Comparison of ENCODE assay signal across 9 mouse cellular contexts in the genomic region with DNA sequence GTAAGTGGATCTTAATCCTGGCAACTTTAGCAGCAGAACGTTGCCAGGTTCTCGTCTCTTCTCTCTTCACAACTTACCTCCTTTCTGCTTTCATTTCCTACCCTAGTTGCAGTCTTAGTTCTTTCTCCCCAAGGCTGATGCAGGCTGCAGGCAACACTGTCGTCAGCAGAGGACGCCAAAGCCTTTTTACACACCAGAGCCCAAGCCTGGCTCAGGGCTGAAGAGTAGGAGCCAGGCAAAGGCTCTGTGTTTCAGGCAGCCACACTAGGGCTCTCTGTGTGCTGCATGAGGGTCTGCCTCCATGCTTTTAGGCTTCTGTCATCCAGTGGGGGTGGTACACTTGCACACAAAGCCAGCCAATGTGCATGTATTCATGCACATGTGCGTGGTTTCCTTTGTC. TPM values are rescaled to one million over a fixed set of nuclear protein-coding genes. Genes with fewer than 3 reads are reported as not detected.
A peak's percentile ranks its signal among the peaks of the same experiment; 100 is the strongest.
DNase-seq lines count a peak whose midpoint lies in the region; ATAC-seq and TF ChIP-seq lines count a peak whose summit lies in the region.
"Had no signal": no experiment of that assay in that cellular context is flagged by ENCODE, and none has a peak within 500 bp of the region (broad histone marks: within the 10 kb centered on the region; RNA-seq: fewer than 3 reads in every experiment).

No protein-coding gene starts in this region.

- H3K9me3 ChIP-seq in heart, embryonic 10.5 days = no peaks in the 10 kb centered on the region
- H3K9me3 ChIP-seq in heart, embryonic 12.5 days (replicated peaks) = 0 out of 2 replicates have a peak, but pooled peaks cover 2% of the 10 kb centered on the region
- H3K9me3 ChIP-seq in E14TG2a.4 (ENCODE audit: low read length) = peaks cover 23% of the 10 kb centered on the region
- H3K9me3 ChIP-seq in hindbrain, embryonic 11.5 days (ENCODE audit: control insufficient read depth, low read length) = no peaks in the 10 kb centered on the region

- peak; percentile 71 for TF ChIP-seq CTCF in E14TG2a.4 (conservative IDR thresholded peaks at IDR 0.05; ENCODE audit: low read length)

- no peak for DNase-seq in heart, embryonic 10.5 days (ENCODE audit: low spot score)
- DNase-seq in cerebellum, postnatal 10 days = peak; percentile 84 to 86
- peak; percentile 65 for DNase-seq in hindbrain, embryonic 11.5 days (ENCODE audit: low spot score)
- peak; percentile 62 for DNase-seq in lung, postnatal 10 days
- peak; percentile 70 for DNase-seq in right cerebral cortex, postnatal 25 days
- no peak for DNase-seq in thymus, postnatal 14 days

- no peak overlapping the region for H3K9ac ChIP-seq in heart, embryonic 12.5 days
- H3K9ac ChIP-seq in hindbrain, embryonic 11.5 days (ENCODE audit: low read depth, low read length) = no peak overlapping the region

- H3K27ac ChIP-seq in heart, embryonic 10.5 days = 0 out of 2 replicates have a peak overlapping the region, but pooled peaks have one; percentile 12
- no peak overlapping the region for H3K27ac ChIP-seq in heart, embryonic 12.5 days (ENCODE audit: poor library complexity, severe bottlenecking)
- H3K27ac ChIP-seq in hindbrain, embryonic 11.5 days (ENCODE audit: low read depth, low read length) = no peak overlapping the region

- no peak for ATAC-seq in heart, embryonic 12.5 days (ENCODE audit: insufficient number of reproducible peaks, low FRiP score)
- no peak for ATAC-seq in hindbrain, embryonic 11.5 days (ENCODE audit: low FRiP score)

- 20% methylated on average over 5 of the region's 5 CpGs for WGBS in heart, embryonic 10.5 days
- WGBS in heart, embryonic 12.5 days = 17% methylated on average over 5 of the region's 5 CpGs
- 27% methylated on average over 5 of the region's 5 CpGs for WGBS in hindbrain, embryonic 11.5 days

- no peak overlapping the region for H3K4me3 ChIP-seq in heart, embryonic 10.5 days
- H3K4me3 ChIP-seq in heart, embryonic 12.5 days = no peak overlapping the region
- no peak overlapping the region for H3K4me3 ChIP-seq in E14TG2a.4 (replicated peaks; ENCODE audit: low read length)
- H3K4me3 ChIP-seq in hindbrain, embryonic 11.5 days (ENCODE audit: low read depth, low read length) = no peak overlapping the region

- no peak overlapping the region for H3K4me2 ChIP-seq in heart, embryonic 12.5 days
- H3K4me2 ChIP-seq in hindbrain, embryonic 11.5 days (replicated peaks; ENCODE audit: low read depth, low read length) = no peak overlapping the region

- H3K27me3 ChIP-seq in heart, embryonic 10.5 days (ENCODE audit: insufficient read depth, poor library complexity, severe bottlenecking) = no peaks in the 10 kb centered on the region
- no peaks in the 10 kb centered on the region for H3K27me3 ChIP-seq in heart, embryonic 12.5 days (replicated peaks)
- H3K27me3 ChIP-seq in E14TG2a.4 (ENCODE audit: insufficient read depth, low read length) = peaks cover 19% of the 10 kb centered on the region
- H3K27me3 ChIP-seq in hindbrain, embryonic 11.5 days (ENCODE audit: control insufficient read depth, insufficient read depth, low read length) = no peaks in the 10 kb centered on the region

- peaks cover 33% of the 10 kb centered on the region for H3K4me1 ChIP-seq in heart, embryonic 10.5 days
- H3K4me1 ChIP-seq in heart, embryonic 12.5 days (replicated peaks) = peaks cover 45% of the 10 kb centered on the region
- no peaks in the 10 kb centered on the region; the same call in 1 of the 2 replicates for H3K4me1 ChIP-seq in E14TG2a.4 (replicated peaks; ENCODE audit: low read depth, low read length)
- no peaks in the 10 kb centered on the region for H3K4me1 ChIP-seq in hindbrain, embryonic 11.5 days (replicated peaks; ENCODE audit: control insufficient read depth, insufficient read depth, low read length)

- no peaks in the 10 kb centered on the region for H3K36me3 ChIP-seq in heart, embryonic 10.5 days
- H3K36me3 ChIP-seq in heart, embryonic 12.5 days = no peaks in the 10 kb centered on the region
- no peaks in the 10 kb centered on the region for H3K36me3 ChIP-seq in E14TG2a.4 (ENCODE audit: insufficient read depth, low read length)
- H3K36me3 ChIP-seq in hindbrain, embryonic 11.5 days (ENCODE audit: control insufficient read depth, insufficient read depth, low read length) = no peaks in the 10 kb centered on the region

RNA-seq across cellular contexts. Expression of gene Loxl1, which starts 17.3 kb away (rescaled TPM):
- polyA plus RNA-seq in heart, embryonic 10.5 days (2016; fragmentation: Nextera tagmentation; extraction: Ambion mirVana) = 35.7 and 36.1 TPM in 2 replicates
- 57.4 and 62.4 TPM in 2 replicates for polyA plus RNA-seq in heart, embryonic 12.5 days (2016; fragmentation: Nextera tagmentation; extraction: Ambion mirVana)
- 11.0 and 11.9 TPM in 2 replicates for polyA plus RNA-seq in hindbrain, embryonic 11.5 days (2014; fragmentation: Nextera tagmentation; extraction: Ambion mirVana)

RNA-seq across cellular contexts. Expression of gene Tbc1d21, which starts 40.0 kb away (rescaled TPM):
- not detected in 2 replicates for polyA plus RNA-seq in heart, embryonic 10.5 days (2016; fragmentation: Nextera tagmentation; extraction: Ambion mirVana)
- not detected in 2 replicates for polyA plus RNA-seq in heart, embryonic 12.5 days (2016; fragmentation: Nextera tagmentation; extraction: Ambion mirVana)
- polyA plus RNA-seq in hindbrain, embryonic 11.5 days (2014; fragmentation: Nextera tagmentation; extraction: Ambion mirVana) = not detected in 2 replicates
- polyA plus RNA-seq: heart, embryonic 14.5 days had no signal

Comparison
In these comparisons a context has a peak if more than half of its experiments do, and no peak if none do; other contexts are left out.
1. DNase-seq: peak in cerebellum, postnatal 10 days (2 of 2), hindbrain, embryonic 11.5 days (single experiment), lung, postnatal 10 days (single experiment) and right cerebral cortex, postnatal 25 days (single experiment); none in heart, embryonic 10.5 days (single experiment) and thymus, postnatal 14 days (single experiment).